Mouse (Mus musculus): ENCODE data around the gene Ralgapb. TPM values are rescaled to one million over a fixed set of nuclear protein-coding genes. Genes with fewer than 3 reads are reported as not detected.

Ralgapb gene
- polyA plus RNA-seq, 1 experiment from 2014 or later = 22.1 TPM

DNA sequence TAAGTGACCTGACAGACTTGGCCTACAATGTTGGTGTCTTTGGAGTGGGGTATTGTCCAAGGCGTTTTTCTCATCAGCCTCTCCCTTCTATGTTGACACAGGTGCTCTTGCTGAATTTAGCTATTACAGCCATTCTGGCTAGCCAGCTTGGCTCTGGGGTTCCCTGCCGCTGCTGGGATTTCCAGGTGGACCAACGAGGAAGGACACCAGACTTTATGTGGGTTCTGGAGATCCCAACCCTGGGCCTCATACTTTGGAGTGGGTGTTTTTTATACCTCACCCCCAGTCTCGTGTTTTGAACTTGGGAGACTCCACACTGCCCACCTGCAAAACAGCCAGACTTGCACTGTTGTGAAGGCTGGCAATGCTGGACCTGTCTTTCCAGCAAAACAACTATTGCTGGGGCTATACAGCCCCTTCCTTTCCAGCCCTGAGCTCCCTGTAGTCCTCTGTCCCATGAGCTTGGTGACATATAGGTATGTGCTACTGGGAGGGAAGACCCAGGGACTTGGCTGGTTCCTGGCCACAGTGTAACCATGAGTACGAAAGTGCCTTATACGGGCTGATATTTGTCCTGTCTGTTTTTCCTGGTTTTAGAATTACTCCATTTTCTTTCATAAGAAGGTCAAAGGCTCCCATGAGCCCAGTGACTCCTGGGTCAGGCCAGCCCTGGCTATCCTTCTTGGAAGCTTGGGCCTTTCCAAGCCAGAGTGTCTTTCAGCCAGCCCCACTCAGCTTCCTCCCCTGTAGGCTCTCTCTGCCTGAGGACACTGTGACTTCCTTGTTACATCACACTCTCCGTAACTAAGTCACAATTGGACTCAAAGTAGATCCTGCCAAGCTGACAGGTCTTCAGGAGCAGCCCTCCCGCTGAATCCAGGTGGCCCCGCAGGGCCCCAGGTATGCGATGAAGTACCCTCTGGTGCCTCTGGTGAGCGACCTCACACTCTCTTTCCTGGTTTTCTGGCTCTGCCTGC is 92.5 kb downstream of the Ralgapb start, which contains the start of gene Adig:
TSS of gene Adig (plus strand) at position 777 of the 977 bp plus-strand sequence.
- H3K4me3 ChIP-seq = no peak within 1 kb of the TSS
- H3K27ac ChIP-seq (replicated peaks) = no peak within 1 kb of the TSS
- 77% methylated on average over 11 of the region's 11 CpGs for WGBS

DNA sequence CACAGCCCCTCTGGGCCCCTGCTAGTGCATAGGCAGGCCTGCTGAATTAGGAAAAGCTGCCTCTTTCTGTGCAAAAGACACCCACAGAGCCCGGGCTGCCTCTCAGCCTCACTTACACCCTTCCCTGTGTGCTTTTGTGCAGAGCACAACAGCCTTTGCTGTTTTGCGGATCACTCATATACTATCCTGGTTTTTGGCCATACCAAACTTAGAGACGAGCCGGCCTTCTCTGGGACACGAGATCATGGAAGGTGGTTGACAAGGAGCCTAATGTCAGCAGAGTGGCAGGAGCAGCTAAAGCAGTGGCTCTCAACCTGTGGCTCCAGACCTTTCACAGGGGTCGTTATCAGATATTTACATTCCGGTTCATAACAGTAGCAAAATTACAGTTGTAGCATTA is 93.6 kb downstream of the Ralgapb start:
- ATAC-seq (ENCODE audit: low read depth) = no peak
- Histone ChIP-seq H3K36me3 (peaks cover 21% of the 10 kb centered on the region), H3K27ac (replicated peaks) (no peak overlapping the region), H3K4me2 (no peak overlapping the region), H3K27me3 (no peaks in the 10 kb centered on the region), H3K9me3 (no peaks in the 10 kb centered on the region), H3K4me3 (no peak overlapping the region), H3K9ac (no peak overlapping the region), H3K4me1 (replicated peaks) (no peaks in the 10 kb centered on the region)
- WGBS = 91% methylated on average over 7 of the region's 7 CpGs

More for the DNA sequence above, 92.5 kb downstream of the Ralgapb start, which contains the start of gene Adig:
- Histone ChIP-seq H3K4me2 (no peak within 1 kb of the TSS), H3K9ac (no peak within 1 kb of the TSS), H3K4me1 (replicated peaks) (no peaks in the 10 kb centered on the region), H3K9me3 (no peaks in the 10 kb centered on the region), H3K36me3 (peaks cover 31% of the 10 kb centered on the region), H3K27me3 (no peaks in the 10 kb centered on the region)
- no peak for ATAC-seq (ENCODE audit: low read depth)

DNA sequence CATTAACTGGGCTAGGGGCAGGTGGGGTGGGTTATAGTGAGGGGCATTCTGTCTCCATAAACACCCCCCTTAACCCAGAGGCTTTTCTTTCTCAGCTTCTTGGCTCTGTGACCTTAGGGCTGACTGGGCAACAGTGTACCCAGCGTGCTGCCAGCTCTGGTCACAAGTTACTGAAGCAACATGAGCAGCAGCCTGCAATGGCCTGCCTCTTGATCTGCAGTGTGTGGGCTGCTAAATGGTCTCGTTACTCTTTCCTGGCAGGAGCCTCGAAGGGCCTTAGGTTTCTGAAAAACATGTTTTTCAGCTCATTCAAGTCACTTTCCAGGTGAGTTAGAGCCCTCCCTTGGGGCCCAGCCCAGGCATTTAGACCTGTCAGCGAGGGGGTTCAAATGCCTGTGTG is 94.0 kb downstream of the Ralgapb start:
- no peak for ATAC-seq (ENCODE audit: low read depth)
- H3K4me2 ChIP-seq = no peak overlapping the region
- no peak overlapping the region for H3K27ac ChIP-seq (replicated peaks)
- no peaks in the 10 kb centered on the region for H3K9me3 ChIP-seq
- 78% methylated on average over 4 of the region's 4 CpGs for WGBS
- H3K27me3 ChIP-seq = no peaks in the 10 kb centered on the region
- H3K9ac ChIP-seq = no peak overlapping the region
- H3K36me3 ChIP-seq = peaks cover 17% of the 10 kb centered on the region
- H3K4me3 ChIP-seq = no peak overlapping the region
- H3K4me1 ChIP-seq (replicated peaks) = no peaks in the 10 kb centered on the region

DNA sequence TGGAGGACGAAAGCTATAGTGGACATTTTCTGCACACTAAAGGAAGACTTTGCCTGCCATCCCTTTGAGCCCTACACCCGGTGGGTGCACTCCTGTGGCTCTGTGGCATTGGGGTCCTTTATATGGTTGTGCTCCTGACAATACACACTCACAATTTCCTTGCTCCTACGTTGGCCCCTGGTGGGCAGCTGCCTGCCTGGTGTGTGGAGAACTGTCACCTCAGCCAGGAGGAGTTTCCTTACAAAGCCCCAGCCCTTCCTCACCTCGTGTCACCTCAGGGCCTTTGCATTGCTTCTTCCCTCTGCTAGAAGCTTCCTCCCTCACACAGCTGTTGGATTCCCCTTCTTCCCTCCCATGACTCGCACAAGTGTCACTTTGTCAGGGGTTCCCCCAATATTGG is 96.8 kb downstream of the Ralgapb start:
- no peak for ATAC-seq (ENCODE audit: low read depth)
- H3K4me1 ChIP-seq (replicated peaks) = no peaks in the 10 kb centered on the region
- no peak overlapping the region for H3K4me3 ChIP-seq
- no peaks in the 10 kb centered on the region for H3K9me3 ChIP-seq
- no peaks in the 10 kb centered on the region for H3K27me3 ChIP-seq
- WGBS = 83% methylated on average over 5 of the region's 5 CpGs
- H3K27ac ChIP-seq (replicated peaks) = no peak overlapping the region
- H3K36me3 ChIP-seq = no peaks in the 10 kb centered on the region
- H3K4me2 ChIP-seq = no peak overlapping the region
- H3K9ac ChIP-seq = no peak overlapping the region

DNA sequence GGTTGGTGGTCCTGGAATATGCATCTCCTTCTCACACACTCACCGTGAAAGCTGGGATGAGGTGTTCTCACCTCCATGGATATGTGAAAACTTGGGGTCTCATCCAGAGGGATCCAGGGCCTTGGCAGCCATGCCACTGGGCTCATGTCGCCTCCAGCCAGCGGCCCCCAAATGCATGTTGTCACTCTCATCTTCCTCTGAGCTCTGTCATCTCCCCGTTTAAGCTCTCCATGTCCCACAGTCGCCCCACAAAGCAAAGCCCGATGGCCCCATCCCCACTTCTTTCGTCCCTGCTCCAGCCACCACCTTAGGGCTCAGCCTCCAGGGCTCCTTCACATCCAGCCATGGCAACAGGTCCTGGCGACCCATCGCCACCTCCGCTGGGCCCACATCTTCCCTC is 97.4 kb downstream of the Ralgapb start:
- ATAC-seq (ENCODE audit: low read depth) = no peak
- no peak overlapping the region for H3K4me2 ChIP-seq
- H3K4me3 ChIP-seq = no peak overlapping the region
- 95% methylated on average over 10 of the region's 10 CpGs for WGBS
- H3K9ac ChIP-seq = no peak overlapping the region
- H3K9me3 ChIP-seq = no peaks in the 10 kb centered on the region
- H3K36me3 ChIP-seq = no peaks in the 10 kb centered on the region
- H3K27ac ChIP-seq (replicated peaks) = no peak overlapping the region
- no peaks in the 10 kb centered on the region for H3K27me3 ChIP-seq
- H3K4me1 ChIP-seq (replicated peaks) = no peaks in the 10 kb centered on the region

DNA sequence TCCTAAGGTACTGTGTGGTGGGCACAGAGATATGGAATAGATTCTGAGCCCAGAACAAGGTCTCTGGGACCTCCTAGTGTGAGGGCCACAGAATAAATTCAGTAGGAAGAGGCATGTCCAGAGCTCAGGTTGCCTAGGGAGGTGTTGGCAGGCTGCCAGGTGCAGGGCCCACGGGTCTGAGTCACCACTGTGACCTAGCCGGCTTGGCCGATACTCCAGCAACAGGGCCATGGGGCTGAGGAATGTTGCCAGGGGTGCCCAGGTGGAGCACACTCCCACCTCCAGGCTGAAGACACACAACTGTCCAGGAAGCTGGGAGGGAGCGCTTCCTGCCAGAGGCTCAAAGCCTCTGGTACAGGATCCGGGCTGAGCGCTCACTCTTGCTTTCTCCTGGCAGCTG is 101.0 kb downstream of the Ralgapb start:
- Histone ChIP-seq H3K9ac (no peak overlapping the region), H3K27ac (replicated peaks) (no peak overlapping the region), H3K4me2 (no peak overlapping the region), H3K27me3 (no peaks in the 10 kb centered on the region), H3K4me3 (no peak overlapping the region), H3K9me3 (no peaks in the 10 kb centered on the region), H3K4me1 (replicated peaks) (no peaks in the 10 kb centered on the region), H3K36me3 (no peaks in the 10 kb centered on the region)
- 74% methylated on average over 6 of the region's 6 CpGs for WGBS
- ATAC-seq (ENCODE audit: low read depth) = no peak

DNA sequence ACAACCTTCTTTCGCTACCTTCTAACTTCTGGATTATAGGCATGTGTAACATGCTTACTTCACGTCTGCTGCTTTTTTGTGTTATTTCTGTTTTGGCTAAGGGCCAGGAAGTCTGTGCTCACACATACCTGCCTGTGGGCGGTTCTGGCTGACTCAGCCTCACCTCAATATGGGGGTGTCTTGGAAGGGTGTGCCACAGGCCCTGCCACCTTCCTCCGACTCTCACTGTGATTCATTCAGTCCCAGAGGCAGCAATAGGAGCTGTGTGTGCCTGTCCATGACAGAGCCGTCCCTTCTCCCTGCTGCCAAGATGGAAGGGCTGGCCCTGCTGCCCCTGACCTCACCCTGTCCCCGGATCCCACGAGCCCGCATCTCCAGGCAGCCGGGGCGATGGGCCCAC is 102.9 kb downstream of the Ralgapb start, which contains the start of gene Arhgap40:
TSS of gene Arhgap40 (plus strand) at position 269 of the 400 bp plus-strand sequence.
- WGBS = 84% methylated on average over 10 of the region's 10 CpGs

DNA sequence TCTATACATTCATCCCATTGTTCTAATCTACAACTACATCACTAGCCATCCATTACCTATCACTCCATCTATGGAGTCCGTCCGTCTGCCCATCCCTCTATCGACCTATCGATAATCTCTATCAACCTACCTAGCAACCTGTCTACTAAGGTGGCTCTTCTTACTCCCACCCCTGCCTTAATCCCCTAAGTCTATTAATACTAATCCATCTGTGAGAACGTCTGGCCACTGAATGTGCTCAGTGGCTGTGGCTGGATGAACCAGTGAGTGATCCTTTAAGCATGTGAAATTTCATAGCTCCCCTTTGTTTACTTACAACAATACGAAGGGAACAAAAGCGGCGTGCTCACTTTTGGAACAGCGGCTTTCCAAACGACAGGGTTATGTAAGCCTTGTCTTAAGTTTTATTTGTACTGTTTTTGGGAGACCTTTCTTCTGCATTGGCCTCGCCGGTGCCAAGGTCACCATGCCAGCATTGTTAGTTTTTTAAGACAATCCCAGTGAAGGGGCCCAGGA is 104.2 kb downstream of the Ralgapb start:
- 84% methylated on average over 12 of the region's 12 CpGs for WGBS
- no peaks in the 10 kb centered on the region for H3K36me3 ChIP-seq
- H3K4me2 ChIP-seq = no peak overlapping the region
- H3K27ac ChIP-seq (replicated peaks) = no peak overlapping the region
- ATAC-seq (ENCODE audit: low read depth) = no peak
- H3K4me1 ChIP-seq (replicated peaks) = no peaks in the 10 kb centered on the region
- H3K27me3 ChIP-seq = no peaks in the 10 kb centered on the region
- no peaks in the 10 kb centered on the region for H3K9me3 ChIP-seq
- H3K9ac ChIP-seq = no peak overlapping the region
- no peak overlapping the region for H3K4me3 ChIP-seq

More for the DNA sequence above, 102.9 kb downstream of the Ralgapb start, which contains the start of gene Arhgap40:
- no peak within 1 kb of the TSS for H3K27ac ChIP-seq (replicated peaks)
- no peaks in the 10 kb centered on the region for H3K9me3 ChIP-seq
- no peaks in the 10 kb centered on the region for H3K36me3 ChIP-seq
- no peaks in the 10 kb centered on the region for H3K27me3 ChIP-seq
- ATAC-seq (ENCODE audit: low read depth) = no peak
- H3K4me1 ChIP-seq (replicated peaks) = no peaks in the 10 kb centered on the region
- H3K4me3 ChIP-seq = no peak within 1 kb of the TSS
- no peak within 1 kb of the TSS for H3K9ac ChIP-seq
- no peak within 1 kb of the TSS for H3K4me2 ChIP-seq

DNA sequence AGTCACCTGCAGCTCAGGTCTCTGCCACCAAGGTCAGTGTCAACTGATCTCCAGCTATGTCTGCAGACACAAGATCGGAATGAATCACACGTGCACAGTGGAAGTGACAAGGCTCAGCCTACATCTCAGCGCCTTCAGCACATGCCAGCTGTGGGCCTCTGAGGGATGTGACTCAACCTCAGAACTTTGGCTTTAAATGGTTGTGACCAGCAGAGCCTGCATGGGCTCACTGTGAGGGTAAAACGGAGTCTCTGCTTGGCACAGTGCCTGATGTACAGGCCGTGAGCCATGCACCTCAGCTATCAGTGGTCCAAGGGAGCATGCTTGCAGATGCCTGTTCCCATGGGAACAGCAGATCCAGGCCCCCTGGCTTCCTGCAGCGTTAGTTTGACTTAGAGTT is 108.9 kb downstream of the Ralgapb start:
- Histone ChIP-seq H3K27ac (replicated peaks) (no peak overlapping the region), H3K27me3 (no peaks in the 10 kb centered on the region)

DNA sequence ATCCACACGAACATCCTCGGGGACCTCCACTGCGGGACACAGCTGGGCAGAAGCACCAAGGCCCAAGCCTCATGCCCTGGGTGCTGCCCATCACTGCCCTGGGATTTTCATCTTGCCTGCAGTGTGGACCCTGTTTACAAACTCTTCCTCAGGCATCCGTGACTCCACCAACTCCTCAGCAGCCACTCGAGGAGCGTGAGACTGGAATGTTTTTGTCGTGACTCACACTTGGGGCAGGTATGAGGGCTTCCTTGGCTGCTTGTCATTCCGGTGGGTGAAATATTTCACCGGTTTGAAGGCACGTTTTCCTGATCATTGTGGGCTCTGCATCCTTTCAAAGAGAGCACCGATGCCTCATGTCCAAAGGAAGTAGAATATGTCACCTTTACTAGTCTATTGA is 109.4 kb downstream of the Ralgapb start:
- H3K27ac ChIP-seq (replicated peaks) = no peak overlapping the region
- no peak overlapping the region for H3K4me3 ChIP-seq
- H3K9ac ChIP-seq = no peak overlapping the region
- no peak for ATAC-seq (ENCODE audit: low read depth)
- H3K36me3 ChIP-seq = no peaks in the 10 kb centered on the region
- no peak overlapping the region for H3K4me2 ChIP-seq
- no peaks in the 10 kb centered on the region for H3K27me3 ChIP-seq
- peaks cover 8% of the 10 kb centered on the region; the same call in 1 of the 2 replicates for H3K9me3 ChIP-seq
- H3K4me1 ChIP-seq (replicated peaks) = no peaks in the 10 kb centered on the region
- 83% methylated on average over 11 of the region's 11 CpGs for WGBS

More for the DNA sequence above, 108.9 kb downstream of the Ralgapb start:
- 67% methylated on average over 6 of the region's 6 CpGs for WGBS
- Histone ChIP-seq H3K36me3 (no peaks in the 10 kb centered on the region), H3K4me2 (no peak overlapping the region), H3K4me3 (no peak overlapping the region), H3K9ac (no peak overlapping the region), H3K9me3 (peaks cover 8% of the 10 kb centered on the region; the same call in 1 of the 2 replicates), H3K4me1 (replicated peaks) (no peaks in the 10 kb centered on the region)
- no peak for ATAC-seq (ENCODE audit: low read depth)

DNA sequence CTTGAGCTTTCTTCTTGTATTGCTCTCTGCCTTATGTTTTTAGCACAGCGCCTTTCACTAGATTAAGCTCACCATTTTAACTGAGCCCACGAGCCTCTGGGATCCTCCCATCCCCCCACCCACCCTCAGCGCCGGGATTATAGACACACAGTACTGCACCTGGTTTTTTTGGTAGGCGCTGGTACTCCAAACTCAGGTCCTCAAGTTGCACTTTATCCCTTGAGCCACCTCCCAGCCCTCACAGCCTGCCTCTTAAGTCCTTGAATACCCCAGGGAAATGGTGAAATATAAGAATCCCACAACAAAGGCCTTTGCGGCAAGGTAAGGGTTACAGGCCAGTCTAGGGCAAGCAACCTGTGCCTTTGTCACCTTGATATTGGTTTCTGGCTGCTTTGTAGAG is 110.2 kb downstream of the Ralgapb start:
- ATAC-seq (ENCODE audit: low read depth) = no peak
- Histone ChIP-seq H3K4me3 (no peak overlapping the region), H3K36me3 (no peaks in the 10 kb centered on the region), H3K9ac (no peak overlapping the region), H3K27ac (replicated peaks) (no peak overlapping the region), H3K27me3 (no peaks in the 10 kb centered on the region), H3K4me1 (replicated peaks) (no peaks in the 10 kb centered on the region), H3K9me3 (peaks cover 8% of the 10 kb centered on the region; the same call in 1 of the 2 replicates), H3K4me2 (no peak overlapping the region)
- 82% methylated on average over 6 of the region's 6 CpGs for WGBS

DNA sequence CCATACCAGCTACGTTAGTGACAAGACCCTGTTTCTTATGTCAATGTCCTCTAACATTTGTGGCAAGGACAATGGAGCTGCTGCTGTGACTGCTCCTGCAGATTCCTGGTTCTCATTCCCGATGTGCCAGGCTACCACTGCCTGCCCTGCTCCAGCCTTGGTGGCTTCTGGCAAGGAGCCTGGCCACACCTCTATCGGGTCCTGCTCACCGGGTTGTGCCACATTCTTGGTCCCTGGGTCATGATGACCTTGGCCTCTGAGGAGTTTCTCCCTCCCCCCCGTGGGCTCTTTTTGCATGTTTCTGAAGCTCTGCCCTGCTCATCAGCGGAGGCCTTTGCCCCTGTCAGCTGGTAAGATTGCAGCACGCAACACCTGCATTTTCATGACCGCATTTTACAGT is 113.4 kb downstream of the Ralgapb start:
- Histone ChIP-seq H3K9ac (no peak overlapping the region), H3K9me3 (peaks cover 8% of the 10 kb centered on the region; the same call in 1 of the 2 replicates), H3K4me2 (no peak overlapping the region), H3K36me3 (no peaks in the 10 kb centered on the region), H3K27ac (replicated peaks) (no peak overlapping the region), H3K27me3 (no peaks in the 10 kb centered on the region), H3K4me1 (replicated peaks) (no peaks in the 10 kb centered on the region), H3K4me3 (no peak overlapping the region)
- WGBS = 82% methylated on average over 8 of the region's 8 CpGs
- no peak for ATAC-seq (ENCODE audit: low read depth)
